Mouse (Mus musculus) kidney, postnatal 25 days (tissue): ENCODE results near the gene Dgcr6.
A peak's percentile ranks its signal among the peaks of the same experiment; 100 is the strongest.

Source experiments
- DNase-seq, 2 experiments: peaks; one replicate each; pipeline ENCODE4 v3.0.0; 2021; ENCODE audit warnings: mixed read lengths in 2 of 2

The Dgcr6 gene

GRCm38 (mm10) chr16:18070798-18071197 lies 18.1 kb downstream of the Dgcr6 start:
- DNase-seq: peak in 1 of 2 experiments; percentile 52

DNA sequence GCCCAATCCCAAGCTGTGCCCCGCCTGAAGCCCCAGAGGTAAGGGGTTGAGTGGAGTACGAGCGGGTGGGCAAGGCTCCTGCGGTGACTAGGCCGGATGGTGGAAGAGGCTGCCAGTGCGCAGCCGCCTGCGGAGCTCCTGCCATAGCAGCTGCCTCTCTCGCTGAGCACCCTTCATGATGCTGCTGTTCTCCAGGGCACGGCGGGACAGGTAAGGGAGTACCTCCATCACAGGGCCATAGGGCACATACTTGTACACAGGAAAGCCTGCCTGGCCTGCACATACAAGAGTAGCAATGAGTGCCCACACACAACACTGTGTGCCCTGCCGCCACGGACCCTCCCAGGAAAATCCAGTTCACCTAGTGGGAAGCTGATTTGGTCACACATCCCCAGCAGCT lies 19.4 kb downstream of the Dgcr6 start:
- DNase-seq: peak in 1 of 2 experiments; percentile 45

- peak in 1 of 2 experiments; percentile 51 for DNase-seq
Observed at GRCm38 (mm10) chr16:18073259-18073962, 20.8 kb downstream of the Dgcr6 start.

- DNase-seq: peak; percentile 64 to 79
Observed at GRCm38 (mm10) chr16:18074611-18075010, 22.0 kb downstream of the Dgcr6 start.

- no peak for DNase-seq
Observed at GRCm38 (mm10) chr16:18075201-18075600, 22.5 kb downstream of the Dgcr6 start.

GRCm38 (mm10) chr16:18078314-18079015 lies 25.8 kb downstream of the Dgcr6 start:
- DNase-seq: no peak

DNA sequence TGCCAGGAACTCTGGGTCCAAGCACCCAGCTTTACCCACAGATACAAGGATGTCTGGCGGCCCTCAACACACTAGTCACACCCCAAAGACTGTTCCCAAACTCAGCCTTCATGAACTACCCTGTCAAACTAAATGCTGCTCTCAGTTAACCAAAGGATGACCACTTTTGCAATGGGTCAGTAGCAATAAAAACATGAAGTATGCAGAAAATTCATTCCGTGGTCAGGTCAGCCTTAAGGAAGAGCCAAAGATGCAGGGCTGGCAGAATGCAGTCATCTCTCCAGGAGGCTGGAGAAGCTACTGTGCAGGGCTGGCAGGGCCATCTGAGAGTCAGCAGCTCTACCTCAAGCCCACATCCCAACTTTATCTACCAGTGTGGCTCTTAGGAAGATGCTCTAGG lies 26.6 kb downstream of the Dgcr6 start:
- no peak for DNase-seq

DNA sequence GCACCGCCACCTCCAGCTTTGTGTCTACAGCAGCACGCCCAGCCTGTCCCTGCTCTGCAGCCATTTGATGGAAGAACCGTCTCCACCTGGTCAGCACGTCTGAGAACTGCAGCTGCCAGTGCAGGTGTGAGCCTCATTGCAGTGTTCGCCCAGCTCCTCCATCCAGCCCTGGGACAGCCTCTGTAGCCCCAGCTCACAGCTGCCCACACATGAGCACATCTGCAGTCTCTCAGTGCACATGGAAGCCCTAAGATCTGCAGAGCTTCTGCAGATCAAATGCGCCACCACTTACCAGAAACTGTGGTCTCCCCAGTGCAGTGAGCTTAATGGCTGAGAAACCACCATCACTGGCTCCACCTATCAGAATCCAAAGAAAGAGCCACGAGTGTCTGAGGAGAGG lies 27.5 kb downstream of the Dgcr6 start:
- DNase-seq: no peak

DNA sequence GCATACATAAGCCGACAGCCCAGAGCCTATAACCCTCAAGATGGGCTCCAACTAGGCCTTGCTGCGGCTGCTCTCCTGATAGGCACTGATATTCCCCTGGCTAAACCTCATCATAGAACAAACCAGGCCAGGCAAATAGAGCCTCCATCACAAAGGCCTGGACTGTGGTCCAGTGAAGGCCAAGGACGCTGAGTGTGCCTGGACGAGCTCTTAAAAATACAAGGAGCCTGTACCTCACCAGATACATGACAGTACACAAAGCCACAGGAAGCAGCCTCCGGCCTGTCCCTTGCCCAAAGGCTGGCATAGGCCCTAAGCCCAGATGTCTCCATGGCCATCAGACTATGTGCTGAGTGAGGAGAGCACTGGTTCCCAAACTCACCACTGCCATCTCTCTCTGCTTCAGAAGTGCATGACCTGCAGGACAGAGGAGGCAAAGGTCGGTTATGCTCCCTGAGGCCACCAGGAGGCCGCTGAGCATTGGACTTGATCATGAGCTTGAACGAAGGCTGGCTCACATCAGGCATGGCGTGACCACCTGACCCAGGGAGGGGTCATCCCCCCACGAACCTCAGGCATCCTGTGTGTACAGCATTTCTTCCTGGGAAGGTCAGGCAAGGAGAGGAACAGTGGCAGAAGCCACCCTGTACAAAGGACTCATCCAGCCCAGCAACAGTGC lies 28.6 kb downstream of the Dgcr6 start:
- peak; percentile 79 to 94 for DNase-seq

DNA sequence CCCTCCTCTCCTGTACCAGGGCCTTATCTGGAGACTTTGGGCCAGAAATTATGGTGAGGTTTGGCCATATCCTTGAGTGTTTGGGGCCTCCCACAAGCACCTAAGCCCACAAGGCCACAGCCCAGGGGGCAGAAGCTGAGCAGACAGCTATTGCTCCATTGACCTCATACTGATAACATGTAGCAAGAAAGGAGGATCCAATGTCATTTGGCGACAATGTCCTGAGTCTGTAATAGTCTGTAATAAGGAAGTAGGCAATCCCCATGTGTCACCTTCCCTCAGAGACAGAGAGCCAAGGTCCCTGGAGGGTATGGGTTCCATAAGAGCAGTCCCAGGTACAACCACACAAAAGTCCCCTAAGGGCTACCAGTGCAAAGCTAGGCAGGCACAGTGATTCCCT lies 29.6 kb downstream of the Dgcr6 start:
- no peak for DNase-seq

DNA sequence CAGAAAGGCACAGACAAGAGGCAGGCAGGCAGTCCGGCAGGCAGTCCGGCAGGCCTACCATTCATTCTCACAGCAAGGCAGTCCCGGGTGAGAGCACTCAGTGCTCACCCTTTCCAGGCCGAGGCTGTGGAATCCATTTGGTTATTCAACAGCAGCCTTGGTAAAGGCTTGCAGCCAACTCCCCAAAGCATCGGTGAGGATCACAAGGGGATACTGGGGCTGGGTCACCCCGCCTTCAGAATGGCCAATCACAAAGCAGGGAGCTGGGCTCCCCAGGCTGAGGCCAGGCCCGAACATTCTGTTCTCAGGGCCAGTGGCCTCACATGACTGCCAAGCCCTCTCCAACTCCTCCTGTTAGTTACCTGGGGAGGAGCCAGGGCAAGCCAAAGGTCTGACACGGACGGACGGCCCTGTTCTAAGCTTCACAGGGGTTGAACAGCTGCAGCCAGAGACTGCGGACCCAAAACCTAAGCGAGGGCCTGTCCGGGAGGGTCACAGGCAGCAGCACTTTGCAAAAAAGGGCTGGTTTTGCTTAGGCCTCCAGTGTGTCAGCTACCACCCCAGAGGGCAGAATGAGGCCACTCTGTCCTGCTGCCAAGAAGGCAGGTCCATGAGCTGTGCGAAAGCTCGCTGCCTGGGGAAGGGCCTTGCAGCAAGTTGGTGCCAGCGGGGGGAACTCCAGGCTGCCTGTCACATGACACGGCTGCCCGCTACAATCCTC lies 30.7 kb downstream of the Dgcr6 start:
- DNase-seq: peak; percentile 89 to 98

DNA sequence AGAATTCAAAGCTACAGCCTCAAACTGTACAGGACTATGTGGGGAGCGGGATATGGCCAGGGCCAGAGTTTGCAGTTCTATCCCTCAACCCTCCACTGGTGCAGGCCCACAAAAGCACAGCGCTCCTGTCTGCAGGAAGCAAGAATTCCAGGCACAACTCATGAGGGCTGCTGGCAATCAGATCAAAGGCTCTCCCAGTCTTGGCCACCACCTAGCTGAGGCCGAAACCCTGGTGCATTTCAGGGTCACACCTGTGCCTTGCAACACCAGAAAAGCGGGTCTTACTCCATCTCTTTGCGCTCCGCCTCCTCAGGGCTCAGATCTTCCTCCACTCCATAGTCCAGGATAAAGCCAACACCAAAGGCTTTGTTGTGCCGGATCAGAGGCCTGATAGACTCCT lies 31.6 kb downstream of the Dgcr6 start:
- peak; percentile 38 to 74 for DNase-seq

DNA sequence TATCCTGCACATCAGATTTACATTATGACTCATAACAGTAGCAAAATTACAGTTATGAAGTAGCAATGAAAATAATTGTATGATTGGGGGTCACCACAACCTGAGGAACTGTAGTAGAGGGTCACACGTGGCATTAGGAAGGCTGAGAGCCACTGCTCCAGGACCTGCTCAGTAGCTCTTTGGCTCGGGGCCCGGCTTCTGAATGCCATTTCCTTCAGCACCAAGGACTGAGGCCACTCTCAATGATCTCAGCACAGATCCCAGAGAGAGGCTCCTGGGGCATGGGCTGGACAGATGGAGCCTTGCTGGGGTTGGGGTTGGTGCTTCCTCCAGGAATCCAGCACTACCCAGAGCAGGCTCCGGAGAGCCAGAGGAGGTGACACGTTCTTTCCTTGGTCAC lies 34.4 kb downstream of the Dgcr6 start:
- DNase-seq: peak; percentile 82 to 84

- DNase-seq: no peak
Observed at GRCm38 (mm10) chr16:18096348-18096747, 43.7 kb downstream of the Dgcr6 start.

DNA sequence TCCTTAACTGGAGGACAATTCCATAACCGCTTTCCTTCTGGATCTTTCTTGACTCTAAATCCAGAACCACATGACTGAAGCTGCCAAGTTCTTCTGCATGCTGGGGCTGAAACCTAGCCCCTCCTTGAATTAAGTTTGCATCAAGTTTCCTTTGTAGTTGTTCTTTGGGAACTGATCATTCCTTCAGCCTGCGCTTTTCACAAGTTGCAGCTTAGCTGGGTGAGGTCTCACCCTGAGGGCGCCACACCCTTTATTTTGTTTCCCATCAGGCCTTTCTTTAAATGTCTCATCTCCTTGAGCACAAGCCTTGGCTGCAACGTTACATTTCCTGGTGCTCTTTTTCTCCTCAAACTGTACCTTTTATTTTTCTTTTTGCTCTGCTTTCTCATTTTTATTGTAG lies 50.2 kb downstream of the Dgcr6 start:
- no peak for DNase-seq

DNA sequence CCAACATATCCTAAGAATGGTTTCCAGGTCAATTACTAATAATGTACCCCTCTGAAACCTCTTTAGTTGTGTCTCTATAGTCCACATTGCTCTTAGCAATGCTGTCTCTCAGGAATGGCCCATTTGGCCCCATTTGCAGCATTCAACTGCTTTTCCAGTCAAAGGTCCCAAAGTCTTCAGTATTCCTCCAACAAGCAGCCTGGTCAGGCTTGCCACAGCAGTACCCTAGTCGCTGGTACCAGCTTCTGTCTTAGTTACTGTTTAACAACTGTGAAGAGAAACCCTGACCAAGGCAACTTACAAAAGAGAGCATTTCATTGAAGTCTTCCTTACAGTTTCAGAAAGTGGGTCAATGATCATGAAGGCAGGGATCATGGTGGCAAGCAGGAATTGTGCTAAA lies 50.7 kb downstream of the Dgcr6 start:
- peak; percentile 37 to 65 for DNase-seq

GRCm38 (mm10) chr16:18103808-18104207 lies 51.1 kb downstream of the Dgcr6 start:
- DNase-seq: no peak

- peak; percentile 85 to 86 for DNase-seq
Observed at GRCm38 (mm10) chr16:18108221-18108966, 55.7 kb downstream of the Dgcr6 start.

DNA sequence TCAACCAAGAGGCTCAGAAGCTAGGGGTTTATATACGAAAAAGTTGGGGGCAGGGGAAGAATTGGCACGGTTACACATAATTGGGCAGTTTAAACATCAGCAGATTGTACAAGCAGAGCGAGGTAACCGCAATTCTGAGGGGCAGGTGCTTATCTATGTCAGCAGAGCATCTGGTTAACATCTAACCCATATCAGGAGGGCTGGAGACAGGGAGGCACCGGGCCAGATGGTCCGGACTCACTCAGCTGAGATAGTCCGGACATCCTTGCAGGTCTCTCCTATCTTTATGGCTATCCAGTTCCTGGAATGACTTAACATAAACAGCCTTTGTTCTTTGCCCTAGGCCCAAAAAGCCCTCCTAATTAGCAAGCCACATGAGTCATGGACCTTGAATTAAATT lies 58.4 kb downstream of the Dgcr6 start:
- DNase-seq: no peak

DNA sequence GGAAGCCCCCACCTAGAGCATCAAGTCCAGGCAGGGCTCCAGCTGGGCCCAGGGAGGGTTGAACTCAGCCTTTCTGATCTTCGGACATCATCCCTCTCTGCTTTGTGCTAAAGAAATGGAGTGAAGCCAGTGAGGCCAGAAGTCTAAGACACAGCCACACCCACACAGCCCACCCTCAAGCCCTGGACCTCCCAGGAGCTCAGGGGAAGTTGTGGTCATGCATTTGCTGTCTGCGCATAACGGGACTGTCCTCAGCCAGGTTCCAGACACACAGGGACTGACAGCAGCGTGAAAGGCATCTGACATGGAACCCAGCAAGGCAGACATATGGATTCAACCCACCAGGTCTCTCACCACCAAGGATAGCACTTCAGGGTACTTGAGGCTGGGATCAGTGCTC lies 63.8 kb downstream of the Dgcr6 start:
- no peak for DNase-seq

DNA sequence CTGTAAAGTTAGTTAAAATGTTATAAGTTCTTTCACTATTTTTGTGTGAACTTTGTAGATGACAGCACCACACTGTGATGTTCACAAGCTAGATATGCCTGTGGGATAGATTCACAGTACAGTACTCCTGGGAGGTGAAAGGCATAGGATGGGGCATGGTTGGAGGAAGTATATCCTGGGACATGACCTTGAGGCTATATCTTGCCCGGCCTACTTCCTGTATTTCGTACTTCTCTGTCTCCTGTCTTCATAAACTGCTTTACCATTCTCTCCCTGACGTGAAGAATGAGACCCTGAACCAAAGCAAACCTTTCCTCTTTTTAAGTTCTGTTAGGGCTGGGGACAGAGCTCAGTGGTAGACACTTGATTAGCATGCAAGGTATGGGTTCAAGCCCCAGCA lies 65.6 kb downstream of the Dgcr6 start:
- DNase-seq: no peak

- peak; percentile 62 to 66 for DNase-seq
Observed at GRCm38 (mm10) chr16:18119031-18119730, 66.5 kb downstream of the Dgcr6 start.
